Comparison of ENCODE assay signal across 9 mouse cellular contexts in genomic region chr10:41451656-41452055, GRCm38 (mm10). TPM values are rescaled to one million over a fixed set of nuclear protein-coding genes. Genes with fewer than 3 reads are reported as not detected.
DNase-seq lines count a peak whose midpoint lies in the region; ATAC-seq and TF ChIP-seq lines count a peak whose summit lies in the region.
"Had no signal": no experiment of that assay in that cellular context is flagged by ENCODE, and none has a peak within 500 bp of the region (broad histone marks: within the 10 kb centered on the region; RNA-seq: fewer than 3 reads in every experiment).

No protein-coding gene starts in this region.

- no peak for TF ChIP-seq CTCF in E14TG2a.4 (conservative IDR thresholded peaks at IDR 0.05; ENCODE audit: low read length)
- TF ChIP-seq CTCF in kidney, adult 2 months (conservative IDR thresholded peaks at IDR 0.05; ENCODE audit: insufficient read depth, insufficient read length, low read depth, low read length), result no peak

- peaks cover 56% of the 10 kb centered on the region for H3K36me3 ChIP-seq in E14TG2a.4 (ENCODE audit: insufficient read depth, low read length)
- peaks cover 2% of the 10 kb centered on the region; the same call in 1 of the 2 replicates for H3K36me3 ChIP-seq in kidney, adult 2 months (ENCODE audit: control insufficient read depth, insufficient read depth, low read length)
- peaks cover 31% of the 10 kb centered on the region for H3K36me3 ChIP-seq in liver, embryonic 13.5 days

- peak overlapping the region; percentile 85 for H3K4me2 ChIP-seq in liver, embryonic 13.5 days

- H3K27ac ChIP-seq in kidney, adult 2 months (ENCODE audit: insufficient read depth, low read depth, low read length), result no peak overlapping the region
- H3K27ac ChIP-seq in liver, embryonic 13.5 days, result no peak overlapping the region

- no peaks in the 10 kb centered on the region for H3K27me3 ChIP-seq in E14TG2a.4 (ENCODE audit: insufficient read depth, low read length)
- no peaks in the 10 kb centered on the region for H3K27me3 ChIP-seq in kidney, adult 2 months (replicated peaks; ENCODE audit: control insufficient read depth, insufficient read depth, low read length)
- no peaks in the 10 kb centered on the region for H3K27me3 ChIP-seq in liver, embryonic 13.5 days

- no peaks in the 10 kb centered on the region for H3K9me3 ChIP-seq in E14TG2a.4 (ENCODE audit: low read length)
- H3K9me3 ChIP-seq in liver, embryonic 13.5 days (replicated peaks), result no peaks in the 10 kb centered on the region

- ATAC-seq in liver, embryonic 13.5 days (ENCODE audit: low read depth), result no peak
- no peak for ATAC-seq in CD4-positive, CD25-positive, alpha-beta regulatory T cell, adult 4 months

- H3K9ac ChIP-seq in liver, embryonic 13.5 days, result peak overlapping the region; percentile 17; the same call in 1 of the 2 replicates

- peaks cover 65% of the 10 kb centered on the region for H3K4me1 ChIP-seq in E14TG2a.4 (replicated peaks; ENCODE audit: low read depth, low read length)
- H3K4me1 ChIP-seq in kidney, adult 2 months (ENCODE audit: control insufficient read depth, insufficient read depth, low read length), result peaks cover 10% of the 10 kb centered on the region
- peaks cover 54% of the 10 kb centered on the region for H3K4me1 ChIP-seq in liver, embryonic 13.5 days (replicated peaks)

- whole genome bisulfite sequencing in kidney, adult 2 months, result 72% methylated on average over 9 of the region's 9 CpGs
- 89% methylated on average over 9 of the region's 9 CpGs for WGBS in liver, embryonic 13.5 days (ENCODE audit: insufficient replicate concordance)

- no peak for TF ChIP-seq POLR2A in kidney, adult 2 months (IDR thresholded peaks at IDR 0.05; ENCODE audit: low read depth, low read length)

- peak overlapping the region; percentile 98 for H3K4me3 ChIP-seq in E14TG2a.4 (replicated peaks; ENCODE audit: low read length)
- 0 out of 2 replicates have a peak overlapping the region, but pooled peaks have one; percentile 4 for H3K4me3 ChIP-seq in kidney, adult 2 months (ENCODE audit: insufficient read depth, low read depth, low read length)
- no peak overlapping the region for H3K4me3 ChIP-seq in liver, embryonic 13.5 days (replicated peaks)

- peak; percentile 86 for DNase-seq in heart, adult 11 months
- no peak for DNase-seq in heart, adult 8-10 months (ENCODE audit: low spot score)
- DNase-seq in kidney, adult 2 months, result peak; percentile 90
- DNase-seq in liver, embryonic 13.5 days, result no peak
- DNase-seq in spleen, adult 12 weeks (ENCODE audit: low spot score), result no peak
- DNase-seq: adrenal gland, postnatal 25 days had no signal

RNA-seq across cellular contexts. Expression of gene Zbtb24, which starts 1.5 kb away (rescaled TPM):
- 1 to 10 TPM; 6.5 to 9.3 (median 7.6) TPM for total RNA-seq in heart, adult 8-10 months (2022)
- polyA plus RNA-seq in kidney, adult 2 months (2012; rRNA removed), result 14.9 and 17.9 TPM in 2 replicates
- 5.2 and 5.7 TPM in 2 replicates for polyA plus RNA-seq in liver, embryonic 13.5 days (2015; fragmentation: Nextera tagmentation; extraction: Ambion mirVana)
- 10 to 100 TPM; 27.5 to 35.8 TPM for polyA plus RNA-seq in CD4-positive, CD25-positive, alpha-beta regulatory T cell, adult 4 months (2017; shearing (Covaris generic))

RNA-seq across cellular contexts. Expression of gene Mical1, which starts 24.5 kb away (rescaled TPM):
- total RNA-seq in heart, adult 8-10 months (2022), result 10 to 100 TPM in 2 of 4 experiments, 1 to 10 TPM in 2; 7.5 to 12.7 (median 9.8) TPM
- polyA plus RNA-seq in kidney, adult 2 months (2012; rRNA removed), result 9.1 and 10.2 TPM in 2 replicates
- 6.0 and 6.1 TPM in 2 replicates for polyA plus RNA-seq in liver, embryonic 13.5 days (2015; fragmentation: Nextera tagmentation; extraction: Ambion mirVana)
- 100 to 1,000 TPM in 1 of 2 experiments, 10 to 100 TPM in 1; 61.7 to 140 TPM for polyA plus RNA-seq in CD4-positive, CD25-positive, alpha-beta regulatory T cell, adult 4 months (2017; shearing (Covaris generic))

RNA-seq across cellular contexts. Expression of gene Smpd2, which starts 38.5 kb away (rescaled TPM):
- total RNA-seq in heart, adult 8-10 months (2022), result 10 to 100 TPM; 30.1 to 40.2 (median 34.8) TPM
- 124 and 129 TPM in 2 replicates for polyA plus RNA-seq in kidney, adult 2 months (2012; rRNA removed)
- 9.8 and 11.2 TPM in 2 replicates for polyA plus RNA-seq in liver, embryonic 13.5 days (2015; fragmentation: Nextera tagmentation; extraction: Ambion mirVana)
- polyA plus RNA-seq in CD4-positive, CD25-positive, alpha-beta regulatory T cell, adult 4 months (2017; shearing (Covaris generic)), result 10 to 100 TPM; 34.8 to 42.2 TPM

RNA-seq across cellular contexts. Expression of gene Ppil6, which starts 38.6 kb away (rescaled TPM):
- 1 to 10 TPM in 2 of 4 experiments, under 1 TPM in 2; 0.78 to 1.4 (median 1.1) TPM for total RNA-seq in heart, adult 8-10 months (2022)
- polyA plus RNA-seq in kidney, adult 2 months (2012; rRNA removed), result 2.5 and 3.2 TPM in 2 replicates
- polyA plus RNA-seq in liver, embryonic 13.5 days (2015; fragmentation: Nextera tagmentation; extraction: Ambion mirVana), result not detected in 2 replicates
- polyA plus RNA-seq in CD4-positive, CD25-positive, alpha-beta regulatory T cell, adult 4 months (2017; shearing (Covaris generic)), result not detected
- total RNA-seq: gastrocnemius, adult 18-20 months had no signal

Comparison
In these comparisons a context has a peak if more than half of its experiments do, and no peak if none do; other contexts are left out.
1. DNase-seq: peak in heart, adult 11 months (single experiment) and kidney, adult 2 months (single experiment); none in heart, adult 8-10 months (single experiment), liver, embryonic 13.5 days (single experiment) and spleen, adult 12 weeks (single experiment).